Mouse (Mus musculus): ENCODE results near the gene Rapgef4. TPM values are rescaled to one million over a fixed set of nuclear protein-coding genes. Genes with fewer than 3 reads are reported as not detected.
A peak's percentile ranks its signal among the peaks of the same experiment; 100 is the strongest.

Gene Rapgef4
- polyA plus RNA-seq, 1 experiment, result 11.3 TPM

DNA sequence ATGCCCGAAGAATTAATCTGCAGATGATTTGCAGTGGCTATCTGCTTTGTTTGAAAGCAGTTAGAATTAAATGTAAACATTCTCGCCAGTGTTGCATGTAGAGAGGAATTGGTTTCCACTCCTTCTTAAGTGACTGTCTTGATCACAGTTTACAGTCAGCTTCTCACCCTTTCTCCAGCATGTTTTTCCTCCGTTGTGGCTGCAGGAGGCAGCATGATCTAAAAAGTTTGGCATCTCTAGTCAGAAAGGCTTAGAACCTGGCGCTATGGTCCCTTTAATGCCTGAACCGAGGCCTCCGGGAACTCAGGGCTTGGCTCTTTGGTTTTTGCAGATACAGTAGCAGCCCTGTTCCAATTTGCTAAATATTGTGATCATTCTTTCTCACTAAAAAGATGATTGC lies 63.2 kb downstream of the Rapgef4 start:
- Histone ChIP-seq H3K27me3 (ENCODE audit: control insufficient read depth, insufficient read depth, low read length) (no peaks in the 10 kb centered on the region), H3K27ac (ENCODE audit: insufficient read depth, low read length) (no peak overlapping the region), H3K4me1 (ENCODE audit: control insufficient read depth, insufficient read depth, insufficient read length) (no peaks in the 10 kb centered on the region), H3K4me3 (ENCODE audit: extremely low read depth, insufficient read depth, insufficient read length) (no peak overlapping the region), H3K36me3 (ENCODE audit: control insufficient read depth, insufficient read depth, low read length) (no peaks in the 10 kb centered on the region)
- DNase-seq (ENCODE audit: low read depth in 1 of 2, low spot score in 2 of 2), result no peak
- TF ChIP-seq POLR2A (IDR thresholded peaks at IDR 0.05; ENCODE audit: low read depth, low read length) (no peak), CTCF (IDR thresholded peaks at IDR 0.05; ENCODE audit: extremely low read depth, insufficient read depth, insufficient read length, insufficient replicate concordance) (no peak)
- 80% methylated on average over 6 of the region's 6 CpGs for WGBS

DNA sequence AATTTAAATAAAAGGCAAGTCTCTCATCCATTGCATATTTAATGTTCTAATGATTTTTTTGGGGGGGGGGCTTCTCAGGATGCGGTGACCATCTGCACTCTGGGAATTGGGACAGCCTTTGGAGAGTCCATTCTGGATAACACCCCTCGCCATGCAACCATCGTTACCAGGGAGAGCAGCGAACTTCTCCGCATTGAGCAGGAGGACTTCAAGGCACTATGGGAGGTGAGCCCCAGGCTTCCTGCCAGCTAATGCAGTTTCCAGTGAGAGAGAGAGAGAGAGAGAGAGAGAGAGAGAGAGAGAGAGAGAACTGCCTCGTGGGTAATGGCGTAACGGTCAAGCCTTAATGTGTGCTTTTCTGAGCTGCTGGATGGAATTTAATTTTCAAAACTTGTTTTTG lies 64.0 kb downstream of the Rapgef4 start:
- no peak for DNase-seq (ENCODE audit: low read depth in 1 of 2, low spot score in 2 of 2)
- Histone ChIP-seq H3K4me3 (ENCODE audit: extremely low read depth, insufficient read depth, insufficient read length) (no peak overlapping the region), H3K4me1 (ENCODE audit: control insufficient read depth, insufficient read depth, insufficient read length) (no peaks in the 10 kb centered on the region), H3K36me3 (ENCODE audit: control insufficient read depth, insufficient read depth, low read length) (no peaks in the 10 kb centered on the region), H3K27ac (ENCODE audit: insufficient read depth, low read length) (no peak overlapping the region), H3K27me3 (ENCODE audit: control insufficient read depth, insufficient read depth, low read length) (no peaks in the 10 kb centered on the region)
- TF ChIP-seq CTCF (IDR thresholded peaks at IDR 0.05; ENCODE audit: extremely low read depth, insufficient read depth, insufficient read length, insufficient replicate concordance) (no peak), POLR2A (IDR thresholded peaks at IDR 0.05; ENCODE audit: low read depth, low read length) (no peak)
- 92% methylated on average over 8 of the region's 8 CpGs for WGBS

DNA sequence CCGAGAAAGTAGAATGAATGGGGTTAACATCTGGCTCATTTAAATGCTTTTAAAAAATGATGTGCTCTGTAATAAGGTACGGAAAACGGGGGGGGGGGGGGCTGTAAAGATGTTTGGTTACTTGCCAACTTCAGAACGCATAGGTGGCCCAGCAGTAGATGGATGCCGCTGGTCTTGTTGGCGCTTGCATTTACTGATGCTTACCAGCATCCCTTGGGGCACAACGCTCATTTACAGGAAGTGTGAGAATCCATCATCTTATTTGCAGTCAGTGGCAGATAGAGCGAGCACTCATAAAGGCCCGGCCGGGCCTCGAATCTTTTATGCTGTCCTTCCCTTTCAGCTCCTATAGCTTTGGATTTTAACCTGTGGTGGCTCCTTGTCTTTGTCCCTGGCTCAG lies 64.6 kb downstream of the Rapgef4 start:
- Histone ChIP-seq H3K27ac (ENCODE audit: insufficient read depth, low read length) (no peak overlapping the region), H3K27me3 (ENCODE audit: control insufficient read depth, insufficient read depth, low read length) (no peaks in the 10 kb centered on the region), H3K4me1 (ENCODE audit: control insufficient read depth, insufficient read depth, insufficient read length) (no peaks in the 10 kb centered on the region), H3K4me3 (ENCODE audit: extremely low read depth, insufficient read depth, insufficient read length) (no peak overlapping the region), H3K36me3 (ENCODE audit: control insufficient read depth, insufficient read depth, low read length) (no peaks in the 10 kb centered on the region)
- WGBS, result 82% methylated on average over 11 of the region's 11 CpGs
- TF ChIP-seq CTCF (IDR thresholded peaks at IDR 0.05; ENCODE audit: extremely low read depth, insufficient read depth, insufficient read length, insufficient replicate concordance), result no peak
- TF ChIP-seq POLR2A (IDR thresholded peaks at IDR 0.05; ENCODE audit: low read depth, low read length), result no peak
- no peak for DNase-seq (ENCODE audit: low read depth in 1 of 2, low spot score in 2 of 2)

DNA sequence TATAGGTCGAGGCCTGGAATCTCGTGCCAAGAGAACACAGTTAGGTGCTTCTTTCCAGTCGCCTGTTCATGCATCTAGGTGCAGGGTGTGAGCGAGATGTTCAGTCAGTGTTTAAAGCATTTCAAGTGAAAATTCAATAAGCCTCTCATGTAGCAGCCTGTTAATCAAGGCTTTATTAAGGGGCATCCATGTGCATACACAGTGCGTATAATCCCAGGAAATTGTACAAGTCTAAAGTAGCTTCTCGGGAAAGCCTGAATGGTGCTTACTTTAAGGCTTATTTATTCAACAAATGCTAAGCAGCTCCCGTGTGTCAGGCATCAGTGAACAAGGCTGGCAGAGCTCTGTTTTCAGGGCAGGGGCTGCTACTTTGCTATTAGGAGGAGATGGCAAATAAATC lies 69.4 kb downstream of the Rapgef4 start:
- no peaks in the 10 kb centered on the region for H3K27me3 ChIP-seq (ENCODE audit: control insufficient read depth, insufficient read depth, low read length)
- DNase-seq (ENCODE audit: low read depth in 1 of 2, low spot score in 2 of 2), result no peak
- H3K36me3 ChIP-seq (ENCODE audit: control insufficient read depth, insufficient read depth, low read length), result no peaks in the 10 kb centered on the region
- no peak for TF ChIP-seq CTCF (IDR thresholded peaks at IDR 0.05; ENCODE audit: extremely low read depth, insufficient read depth, insufficient read length, insufficient replicate concordance)
- no peak for TF ChIP-seq POLR2A (IDR thresholded peaks at IDR 0.05; ENCODE audit: low read depth, low read length)
- no peaks in the 10 kb centered on the region for H3K4me1 ChIP-seq (ENCODE audit: control insufficient read depth, insufficient read depth, insufficient read length)
- no peak overlapping the region for H3K4me3 ChIP-seq (ENCODE audit: extremely low read depth, insufficient read depth, insufficient read length)
- no peak overlapping the region for H3K27ac ChIP-seq (ENCODE audit: insufficient read depth, low read length)
- 91% methylated on average over 7 of the region's 7 CpGs for WGBS

DNA sequence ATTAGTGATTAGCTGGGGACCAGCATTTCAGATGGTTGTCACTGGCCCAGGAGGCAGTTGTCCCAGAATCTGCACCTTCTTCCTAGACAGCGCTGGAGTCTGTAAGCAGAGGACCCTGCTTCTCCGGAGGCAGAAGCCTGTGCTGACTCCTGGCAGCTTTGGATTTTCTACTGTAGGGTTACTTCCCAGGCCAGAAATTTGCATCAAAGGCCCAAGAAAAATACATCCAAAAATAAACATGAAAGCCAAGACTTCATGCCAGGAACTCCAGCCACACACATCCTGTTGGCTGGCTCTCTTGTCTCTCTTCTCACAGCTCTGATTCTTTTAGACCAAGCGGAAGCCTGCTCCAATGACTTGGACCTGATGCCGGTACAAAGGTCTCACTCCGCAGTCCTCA lies 73.2 kb downstream of the Rapgef4 start:
- no peaks in the 10 kb centered on the region for H3K27me3 ChIP-seq (ENCODE audit: control insufficient read depth, insufficient read depth, low read length)
- TF ChIP-seq POLR2A (IDR thresholded peaks at IDR 0.05; ENCODE audit: low read depth, low read length), result no peak
- no peak for TF ChIP-seq CTCF (IDR thresholded peaks at IDR 0.05; ENCODE audit: extremely low read depth, insufficient read depth, insufficient read length, insufficient replicate concordance)
- no peak overlapping the region for H3K27ac ChIP-seq (ENCODE audit: insufficient read depth, low read length)
- peak overlapping the region; percentile 0; the same call in 1 of the 2 replicates for H3K4me3 ChIP-seq (ENCODE audit: extremely low read depth, insufficient read depth, insufficient read length)
- H3K4me1 ChIP-seq (ENCODE audit: control insufficient read depth, insufficient read depth, insufficient read length), result no peaks in the 10 kb centered on the region
- H3K36me3 ChIP-seq (ENCODE audit: control insufficient read depth, insufficient read depth, low read length), result no peaks in the 10 kb centered on the region
- WGBS, result 84% methylated on average over 5 of the region's 5 CpGs
- no peak for DNase-seq (ENCODE audit: low read depth in 1 of 2, low spot score in 2 of 2)

DNA sequence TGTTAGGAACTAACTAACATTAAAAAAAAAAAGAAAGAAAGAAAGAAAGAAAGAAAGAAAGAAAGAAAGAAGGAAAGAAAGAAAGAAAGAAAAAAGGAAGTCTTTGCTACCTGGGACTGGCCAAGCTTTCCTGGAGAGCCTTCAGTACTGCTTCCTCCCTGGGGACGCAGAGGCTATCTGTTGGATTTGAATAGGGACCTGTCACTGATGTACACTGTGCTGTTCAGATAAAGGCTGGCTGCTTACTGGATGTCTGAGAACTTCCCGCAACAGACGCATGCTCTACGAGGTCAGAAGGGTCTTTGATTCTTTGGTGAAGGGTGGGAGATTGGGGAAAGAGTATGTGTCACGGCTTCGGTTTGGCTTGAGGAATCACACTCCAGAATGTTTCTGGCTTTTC lies 73.7 kb downstream of the Rapgef4 start:
- Histone ChIP-seq H3K27me3 (ENCODE audit: control insufficient read depth, insufficient read depth, low read length) (no peaks in the 10 kb centered on the region), H3K4me1 (ENCODE audit: control insufficient read depth, insufficient read depth, insufficient read length) (no peaks in the 10 kb centered on the region), H3K36me3 (ENCODE audit: control insufficient read depth, insufficient read depth, low read length) (no peaks in the 10 kb centered on the region), H3K4me3 (ENCODE audit: extremely low read depth, insufficient read depth, insufficient read length) (no peak overlapping the region), H3K27ac (ENCODE audit: insufficient read depth, low read length) (no peak overlapping the region)
- DNase-seq (ENCODE audit: low read depth in 1 of 2, low spot score in 2 of 2), result no peak
- TF ChIP-seq CTCF (IDR thresholded peaks at IDR 0.05; ENCODE audit: extremely low read depth, insufficient read depth, insufficient read length, insufficient replicate concordance), result no peak
- TF ChIP-seq POLR2A (IDR thresholded peaks at IDR 0.05; ENCODE audit: low read depth, low read length), result no peak
- whole genome bisulfite sequencing, result 86% methylated on average over 6 of the region's 6 CpGs

DNA sequence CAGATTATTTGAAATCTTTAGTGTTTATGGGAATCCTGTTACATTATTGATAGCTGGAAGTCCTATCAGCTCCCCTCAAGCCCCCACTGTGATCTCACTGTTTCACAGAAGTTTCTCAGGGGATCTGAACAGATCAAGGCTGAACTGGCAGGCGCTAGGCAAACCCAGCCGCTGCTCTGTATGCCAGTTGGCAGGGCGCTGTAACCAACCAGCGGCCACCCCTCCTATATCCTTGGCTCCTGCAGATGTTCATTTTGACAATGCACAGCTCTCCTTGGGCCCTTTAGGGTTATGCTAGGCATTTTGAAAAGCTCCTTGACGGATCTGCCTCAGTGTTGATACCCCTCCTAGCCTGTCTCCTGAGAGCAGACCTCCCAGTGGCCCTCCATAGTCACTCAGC lies 74.4 kb downstream of the Rapgef4 start:
- H3K36me3 ChIP-seq (ENCODE audit: control insufficient read depth, insufficient read depth, low read length), result no peaks in the 10 kb centered on the region
- no peaks in the 10 kb centered on the region for H3K27me3 ChIP-seq (ENCODE audit: control insufficient read depth, insufficient read depth, low read length)
- WGBS, result 88% methylated on average over 5 of the region's 5 CpGs
- no peak overlapping the region for H3K27ac ChIP-seq (ENCODE audit: insufficient read depth, low read length)
- TF ChIP-seq POLR2A (IDR thresholded peaks at IDR 0.05; ENCODE audit: low read depth, low read length), result no peak
- TF ChIP-seq CTCF (IDR thresholded peaks at IDR 0.05; ENCODE audit: extremely low read depth, insufficient read depth, insufficient read length, insufficient replicate concordance), result no peak
- no peak overlapping the region for H3K4me3 ChIP-seq (ENCODE audit: extremely low read depth, insufficient read depth, insufficient read length)
- DNase-seq (ENCODE audit: low read depth in 1 of 2, low spot score in 2 of 2), result no peak
- no peaks in the 10 kb centered on the region for H3K4me1 ChIP-seq (ENCODE audit: control insufficient read depth, insufficient read depth, insufficient read length)

Data from spleen, adult 2 months (tissue).